Mouse (Mus musculus) cerebellum, adult 2 months (tissue): ENCODE results near the gene Fbxl13.

Experiments used
- CTCF ChIP-seq: fragments of 200-500 bp; IDR thresholded peaks from 2 replicates; pipeline ENCODE4 v1.5.1; 2011; ENCODE audit warnings: low read depth, mild to moderate bottlenecking, control low read depth, low read length, moderate library complexity, borderline replicate concordance; ENCODE audit not compliant: insufficient read depth
- POLR2A ChIP-seq: fragments of 200-500 bp; IDR thresholded peaks from 2 replicates; pipeline ENCODE4 v1.6.1; 2011; ENCODE audit warnings: low read length, control low read depth, borderline replicate concordance; ENCODE audit not compliant: insufficient read depth

- TF ChIP-seq POLR2A (no peak), CTCF (no peak)
Measured at GRCm38 (mm10) chr5:21513363-21513762, 132.1 kb downstream of the Fbxl13 start.
